ENCODE assay signal across 10 mouse cellular contexts in genomic region chr9:57419521-57420267, GRCm38 (mm10). TPM values are rescaled to one million over a fixed set of nuclear protein-coding genes. Genes with fewer than 3 reads are reported as not detected.
DNase-seq lines count a peak whose midpoint lies in the region; ATAC-seq and TF ChIP-seq lines count a peak whose summit lies in the region.
"Had no signal": no experiment of that assay in that cellular context is flagged by ENCODE, and none has a peak within 500 bp of the region (broad histone marks: within the 10 kb centered on the region; RNA-seq: fewer than 3 reads in every experiment).

No protein-coding gene starts in this region.

- no peaks in the 10 kb centered on the region for H3K36me3 ChIP-seq in kidney, adult 2 months (ENCODE audit: control insufficient read depth, insufficient read depth, low read length)
- H3K36me3 ChIP-seq in neural tube, embryonic 13.5 days: peaks cover 11% of the 10 kb centered on the region; the same call in 1 of the 2 replicates
- no peaks in the 10 kb centered on the region for H3K36me3 ChIP-seq in hindbrain, postnatal 0 days (ENCODE audit: insufficient read depth, low read length)
- no peaks in the 10 kb centered on the region for H3K36me3 ChIP-seq in stomach, embryonic 15.5 days
- no peaks in the 10 kb centered on the region for H3K36me3 ChIP-seq in thymus, adult 2 months (ENCODE audit: control insufficient read depth, insufficient read depth, low read length)

- H3K27me3 ChIP-seq in kidney, adult 2 months (replicated peaks; ENCODE audit: control insufficient read depth, insufficient read depth, low read length): no peaks in the 10 kb centered on the region
- no peaks in the 10 kb centered on the region for H3K27me3 ChIP-seq in neural tube, embryonic 13.5 days
- no peaks in the 10 kb centered on the region for H3K27me3 ChIP-seq in hindbrain, postnatal 0 days (ENCODE audit: insufficient read depth, low read length)
- H3K27me3 ChIP-seq in stomach, embryonic 15.5 days (replicated peaks): no peaks in the 10 kb centered on the region
- no peaks in the 10 kb centered on the region for H3K27me3 ChIP-seq in thymus, adult 2 months (ENCODE audit: control insufficient read depth, insufficient read depth, low read length)

- no peak overlapping the region for H3K4me2 ChIP-seq in neural tube, embryonic 13.5 days
- no peak overlapping the region for H3K4me2 ChIP-seq in hindbrain, postnatal 0 days (ENCODE audit: low read depth, low read length)
- H3K4me2 ChIP-seq in stomach, embryonic 15.5 days: peak overlapping the region; percentile 44; the same call in 1 of the 2 replicates

- no peak for TF ChIP-seq CTCF in kidney, adult 2 months (conservative IDR thresholded peaks at IDR 0.05; ENCODE audit: insufficient read depth, insufficient read length, low read depth, low read length)
- TF ChIP-seq CTCF in hindbrain, postnatal 0 days (IDR thresholded peaks at IDR 0.05; ENCODE audit: low read depth): no peak
- no peak for TF ChIP-seq CTCF in thymus, adult 2 months (IDR thresholded peaks at IDR 0.05; ENCODE audit: borderline replicate concordance, control insufficient read depth, extremely low read depth, insufficient read depth, low read length, poor library complexity)

- no peak for ATAC-seq in neural tube, embryonic 13.5 days (ENCODE audit: low read depth)
- ATAC-seq in hindbrain, postnatal 0 days: peak; percentile 28; the same call in 1 of the 2 replicates
- ATAC-seq in stomach, embryonic 15.5 days (ENCODE audit: insufficient read depth, low FRiP score, low read depth): no peak

- TF ChIP-seq POLR2A in kidney, adult 2 months (IDR thresholded peaks at IDR 0.05; ENCODE audit: low read depth, low read length): no peak
- TF ChIP-seq POLR2A in thymus, adult 2 months (IDR thresholded peaks at IDR 0.05; ENCODE audit: control insufficient read depth, extremely low read depth, insufficient read depth, low read length, poor library complexity): no peak

- H3K9me3 ChIP-seq in neural tube, embryonic 13.5 days: no peaks in the 10 kb centered on the region
- no peaks in the 10 kb centered on the region for H3K9me3 ChIP-seq in hindbrain, postnatal 0 days (ENCODE audit: low read length)
- no peaks in the 10 kb centered on the region for H3K9me3 ChIP-seq in stomach, embryonic 15.5 days

- H3K9ac ChIP-seq in neural tube, embryonic 13.5 days: no peak overlapping the region
- no peak overlapping the region for H3K9ac ChIP-seq in hindbrain, postnatal 0 days (replicated peaks; ENCODE audit: low read length)
- H3K9ac ChIP-seq in stomach, embryonic 15.5 days: no peak overlapping the region

- H3K27ac ChIP-seq in kidney, adult 2 months (ENCODE audit: insufficient read depth, low read depth, low read length): peak overlapping the region; percentile 67
- peak overlapping the region; percentile 75 for H3K27ac ChIP-seq in neural tube, embryonic 13.5 days (replicated peaks)
- peak overlapping the region; percentile 77 for H3K27ac ChIP-seq in hindbrain, postnatal 0 days
- H3K27ac ChIP-seq in stomach, embryonic 15.5 days: peak overlapping the region; percentile 97
- no peak overlapping the region for H3K27ac ChIP-seq in thymus, adult 2 months (ENCODE audit: control insufficient read depth, insufficient read depth, low read length)

- peaks cover 3% of the 10 kb centered on the region; the same call in 1 of the 2 replicates for H3K4me1 ChIP-seq in kidney, adult 2 months (ENCODE audit: control insufficient read depth, insufficient read depth, low read length)
- peaks cover 20% of the 10 kb centered on the region for H3K4me1 ChIP-seq in neural tube, embryonic 13.5 days (replicated peaks)
- H3K4me1 ChIP-seq in hindbrain, postnatal 0 days (ENCODE audit: insufficient read depth, low read length): peaks cover 16% of the 10 kb centered on the region; the same call in 1 of the 2 replicates
- H3K4me1 ChIP-seq in stomach, embryonic 15.5 days: peaks cover 25% of the 10 kb centered on the region
- H3K4me1 ChIP-seq in thymus, adult 2 months (replicated peaks; ENCODE audit: control insufficient read depth, insufficient read depth, low read length): peaks cover 20% of the 10 kb centered on the region

- 90% methylated on average over 16 of the region's 16 CpGs for WGBS in kidney, adult 2 months
- WGBS in neural tube, embryonic 13.5 days: 88% methylated on average over 16 of the region's 16 CpGs
- whole genome bisulfite sequencing in hindbrain, postnatal 0 days: 76% methylated on average over 16 of the region's 16 CpGs
- 76% methylated on average over 16 of the region's 16 CpGs for WGBS in stomach, embryonic 15.5 days
- 91% methylated on average over 16 of the region's 16 CpGs for WGBS in thymus, adult 2 months

- no peak overlapping the region for H3K4me3 ChIP-seq in kidney, adult 2 months (ENCODE audit: insufficient read depth, low read depth, low read length)
- no peak overlapping the region for H3K4me3 ChIP-seq in neural tube, embryonic 13.5 days
- H3K4me3 ChIP-seq in hindbrain, postnatal 0 days (ENCODE audit: low read length): no peak overlapping the region
- H3K4me3 ChIP-seq in stomach, embryonic 15.5 days (replicated peaks): no peak overlapping the region
- H3K4me3 ChIP-seq in thymus, adult 2 months (ENCODE audit: control insufficient read depth, insufficient read depth, low read length): no peak overlapping the region

- DNase-seq in kidney, adult 2 months: no peak
- no peak for DNase-seq in kidney, postnatal 25 days
- no peak for DNase-seq in neural tube, embryonic 10.5 days (ENCODE audit: extremely low spot score, low spot score)
- DNase-seq in hindbrain, postnatal 0 days (ENCODE audit: low spot score): no peak
- no peak for DNase-seq in thymus, adult 2 months
- DNase-seq in embryo, embryonic 10 days (ENCODE audit: low spot score): no peak
- DNase-seq: gastrocnemius, postnatal 25 days; left cerebral cortex, postnatal 4 days had no signal

RNA-seq across cellular contexts. Expression of gene Ppcdc, which starts 20.2 kb away (rescaled TPM):
- 45.4 and 57.9 TPM in 2 replicates for polyA plus RNA-seq in kidney, adult 2 months (2012; rRNA removed)
- 22.8 and 23.6 TPM in 2 replicates for polyA plus RNA-seq in neural tube, embryonic 13.5 days (2015; fragmentation: Nextera tagmentation; extraction: Ambion mirVana)
- total RNA-seq in hindbrain, postnatal 0 days (2014; rRNA removed): 16.6 and 25.8 TPM in 2 replicates
- 16.5 and 19.3 TPM in 2 replicates for polyA plus RNA-seq in hindbrain, postnatal 0 days (2015; fragmentation: Nextera tagmentation; extraction: Ambion mirVana)
- polyA plus RNA-seq in stomach, embryonic 15.5 days (2015; fragmentation: Nextera tagmentation; extraction: Ambion mirVana): 23.6 and 31.6 TPM in 2 replicates
- polyA plus RNA-seq in thymus, adult 2 months (2012; rRNA removed): 73.8 and 82.9 TPM in 2 replicates

RNA-seq across cellular contexts. Expression of gene Scamp5, which starts 48.2 kb away (rescaled TPM):
- 76.4 and 83.5 TPM in 2 replicates for polyA plus RNA-seq in kidney, adult 2 months (2012; rRNA removed)
- polyA plus RNA-seq in neural tube, embryonic 13.5 days (2015; fragmentation: Nextera tagmentation; extraction: Ambion mirVana): 65.1 and 67.8 TPM in 2 replicates
- total RNA-seq in hindbrain, postnatal 0 days (2014; rRNA removed): 366 and 375 TPM in 2 replicates
- 154 and 163 TPM in 2 replicates for polyA plus RNA-seq in hindbrain, postnatal 0 days (2015; fragmentation: Nextera tagmentation; extraction: Ambion mirVana)
- 19.8 and 22.4 TPM in 2 replicates for polyA plus RNA-seq in stomach, embryonic 15.5 days (2015; fragmentation: Nextera tagmentation; extraction: Ambion mirVana)
- polyA plus RNA-seq in thymus, adult 2 months (2012; rRNA removed): 9.3 and 12.1 TPM in 2 replicates
